Mouse (Mus musculus): ENCODE measurements around the gene Gnb4. TPM values are rescaled to one million over a fixed set of nuclear protein-coding genes. Genes with fewer than 3 reads are reported as not detected.

Gene Gnb4
- 46.7 and 48.0 TPM in 2 replicates for polyA plus RNA-seq (2015; fragmentation: Nextera tagmentation; extraction: Ambion mirVana)

DNA sequence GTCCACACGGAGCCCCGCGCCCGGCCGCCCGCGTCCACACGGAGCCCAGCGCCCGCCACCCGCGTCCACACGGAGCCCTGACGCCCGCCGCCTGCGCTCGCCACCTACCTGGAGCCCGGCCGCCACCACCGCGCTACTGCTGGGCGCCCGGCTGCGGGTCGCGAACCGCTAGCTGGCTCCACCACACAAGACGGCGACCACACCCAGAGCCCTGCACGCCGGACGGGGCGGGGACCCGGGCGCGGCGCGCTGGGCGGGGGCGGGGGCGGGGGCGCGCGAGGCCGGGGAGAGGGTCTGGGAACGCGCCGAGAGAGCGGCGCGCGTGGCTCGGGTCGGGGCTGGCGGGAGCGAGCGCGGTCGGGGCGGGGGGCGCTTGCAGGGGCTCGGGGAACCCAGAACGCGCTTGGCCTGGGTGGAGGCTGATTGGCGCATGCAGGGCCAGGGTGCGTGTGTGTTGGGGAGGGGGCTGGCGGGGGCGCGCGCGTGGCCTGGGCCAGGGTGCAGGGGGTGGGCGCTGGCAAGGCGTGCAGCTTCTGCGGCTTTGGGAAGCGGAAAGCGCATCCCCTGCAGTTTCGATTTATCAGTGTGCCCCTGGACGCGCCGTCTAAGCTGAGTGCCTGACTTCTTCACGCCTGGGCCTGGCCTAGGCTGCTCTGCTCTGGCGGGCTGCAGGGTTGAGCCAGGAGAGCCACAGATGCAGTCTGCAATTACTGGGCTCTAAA lies at the start of gene Gnb4:
Gene Gnb4, minus strand, starts transcription at position 255 of the 722 bp plus-strand sequence.
- Histone ChIP-seq H3K9ac (peak within 1 kb of the TSS; percentile 70), H3K36me3 (ENCODE audit: poor library complexity, severe bottlenecking) (no peaks in the 10 kb centered on the region), H3K27me3 (0 out of 2 replicates have a peak, but pooled peaks cover 2% of the 10 kb centered on the region), H3K4me2 (peak within 1 kb of the TSS; percentile 62), H3K4me1 (no peaks in the 10 kb centered on the region; the same call in 1 of the 2 replicates), H3K27ac (peak within 1 kb of the TSS; percentile 54), H3K9me3 (replicated peaks) (no peaks in the 10 kb centered on the region), H3K4me3 (peak within 1 kb of the TSS; percentile 66)
- peak; percentile 92 for ATAC-seq
- 1% methylated on average over 62 of the region's 83 CpGs for WGBS

DNA sequence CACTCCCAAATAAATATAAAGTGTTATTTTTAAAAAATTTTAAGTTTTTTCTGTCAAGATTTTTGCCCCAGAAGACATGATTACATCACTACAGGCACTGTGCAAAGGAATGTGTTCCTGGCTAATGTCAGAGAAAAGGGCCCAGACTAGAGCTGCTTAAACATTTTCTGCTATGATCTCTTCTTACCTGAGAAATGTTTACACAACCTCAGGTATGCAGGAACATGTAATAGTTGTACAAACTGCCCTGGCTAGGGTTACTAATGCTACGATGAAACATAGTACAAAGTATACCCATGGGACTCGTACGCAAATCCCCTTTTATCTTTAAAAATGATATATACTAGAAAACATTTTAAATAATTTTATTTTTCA lies 45.2 kb upstream of the Gnb4 start:
- H3K9ac ChIP-seq = no peak overlapping the region
- WGBS = 95% methylated on average over 3 of the region's 3 CpGs
- no peak for ATAC-seq
- no peak overlapping the region for H3K27ac ChIP-seq
- no peak overlapping the region for H3K4me2 ChIP-seq
- H3K27me3 ChIP-seq = no peaks in the 10 kb centered on the region
- H3K4me1 ChIP-seq = no peaks in the 10 kb centered on the region
- no peaks in the 10 kb centered on the region for H3K36me3 ChIP-seq (ENCODE audit: poor library complexity, severe bottlenecking)
- no peak overlapping the region for H3K4me3 ChIP-seq
- H3K9me3 ChIP-seq (replicated peaks) = no peaks in the 10 kb centered on the region

DNA sequence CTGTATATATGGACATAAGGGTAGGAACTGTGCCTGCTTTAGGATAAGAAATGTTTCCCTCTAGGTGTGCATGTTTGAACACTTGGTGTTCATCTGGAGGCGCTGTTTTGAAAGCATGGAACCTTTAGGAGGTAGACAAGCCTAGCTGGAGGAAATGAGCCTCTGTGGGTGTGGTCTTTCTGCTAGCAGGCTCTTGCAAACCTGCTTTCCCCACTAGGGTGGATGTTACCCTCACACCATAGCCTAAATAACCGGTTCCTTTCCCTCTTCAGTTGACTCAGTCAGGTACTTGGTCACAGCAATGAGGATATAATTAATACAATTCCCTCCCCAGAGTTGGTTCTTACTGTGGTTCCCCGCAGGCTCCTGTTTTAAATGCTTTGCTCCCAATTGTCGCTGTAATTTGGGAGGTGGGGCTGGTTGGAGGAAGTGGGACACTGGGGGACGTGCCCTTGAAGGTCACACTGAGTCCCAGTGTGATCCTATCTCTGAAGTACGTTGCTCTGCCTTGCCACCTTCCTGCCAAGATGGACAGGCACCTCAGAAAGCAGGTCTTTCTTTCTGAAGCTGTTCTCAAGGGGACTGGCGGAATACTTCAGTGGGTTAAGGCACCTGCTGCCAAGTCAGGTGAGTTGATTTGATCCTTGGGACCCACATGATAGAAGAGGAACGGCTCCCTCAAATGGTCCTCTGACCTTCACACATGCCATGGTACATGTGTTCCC lies 44.6 kb upstream of the Gnb4 start:
- H3K9ac ChIP-seq = no peak overlapping the region
- no peaks in the 10 kb centered on the region for H3K4me1 ChIP-seq
- no peak for ATAC-seq
- H3K4me2 ChIP-seq = no peak overlapping the region
- no peaks in the 10 kb centered on the region for H3K36me3 ChIP-seq (ENCODE audit: poor library complexity, severe bottlenecking)
- 75% methylated on average over 8 of the region's 8 CpGs for WGBS
- no peak overlapping the region for H3K4me3 ChIP-seq
- no peak overlapping the region for H3K27ac ChIP-seq
- no peaks in the 10 kb centered on the region for H3K27me3 ChIP-seq
- no peaks in the 10 kb centered on the region for H3K9me3 ChIP-seq (replicated peaks)

DNA sequence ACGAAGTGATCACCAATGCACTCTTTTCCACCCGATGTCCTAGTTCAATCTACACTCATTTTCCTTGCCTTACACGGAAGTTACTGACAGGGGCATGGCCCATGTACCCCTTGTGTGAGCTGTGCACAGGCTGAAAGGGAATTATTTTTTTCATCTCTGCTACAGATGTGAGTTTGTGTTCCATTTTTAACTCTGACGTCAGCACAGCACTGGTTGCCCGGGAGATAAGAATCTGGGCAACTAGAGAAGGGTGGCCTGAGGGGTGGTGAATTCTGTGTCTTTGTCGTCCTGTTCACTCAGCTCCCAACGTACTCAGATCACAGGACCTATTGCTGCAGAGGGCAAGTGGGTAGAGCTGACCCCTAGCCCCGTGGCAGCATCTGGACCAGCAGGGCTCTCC lies 43.9 kb upstream of the Gnb4 start:
- H3K4me3 ChIP-seq = no peak overlapping the region
- H3K9me3 ChIP-seq (replicated peaks) = no peaks in the 10 kb centered on the region
- H3K4me2 ChIP-seq = no peak overlapping the region
- no peaks in the 10 kb centered on the region for H3K36me3 ChIP-seq (ENCODE audit: poor library complexity, severe bottlenecking)
- H3K27me3 ChIP-seq = no peaks in the 10 kb centered on the region
- H3K9ac ChIP-seq = no peak overlapping the region
- 69% methylated on average over 8 of the region's 8 CpGs for WGBS
- H3K4me1 ChIP-seq = no peaks in the 10 kb centered on the region
- no peak overlapping the region for H3K27ac ChIP-seq
- ATAC-seq = no peak

DNA sequence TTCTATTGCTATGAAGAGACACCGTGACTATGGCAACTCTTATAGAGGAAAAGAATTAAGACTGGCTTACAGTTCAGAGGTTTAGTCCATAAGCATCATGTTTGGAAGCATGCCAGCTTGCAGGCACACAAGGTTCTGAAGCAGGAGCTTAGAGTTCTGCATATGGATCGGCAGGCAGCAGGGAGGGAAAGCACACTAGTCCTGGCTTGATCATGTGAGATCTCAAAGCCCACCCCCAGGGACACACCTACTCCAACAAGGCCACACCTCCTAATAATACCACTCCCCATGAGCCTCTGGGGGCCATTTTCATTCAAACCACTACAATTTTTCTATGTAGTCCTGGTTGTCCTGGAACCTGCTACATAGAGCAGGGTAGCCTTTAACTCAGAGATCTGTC lies 43.1 kb upstream of the Gnb4 start:
- H3K27ac ChIP-seq = no peak overlapping the region
- H3K9me3 ChIP-seq (replicated peaks) = no peaks in the 10 kb centered on the region
- H3K4me3 ChIP-seq = no peak overlapping the region
- H3K36me3 ChIP-seq (ENCODE audit: poor library complexity, severe bottlenecking) = no peaks in the 10 kb centered on the region
- WGBS = 86% methylated on average over 2 of the region's 2 CpGs
- H3K4me1 ChIP-seq = no peaks in the 10 kb centered on the region
- H3K9ac ChIP-seq = no peak overlapping the region
- no peaks in the 10 kb centered on the region for H3K27me3 ChIP-seq
- no peak overlapping the region for H3K4me2 ChIP-seq
- ATAC-seq = no peak

DNA sequence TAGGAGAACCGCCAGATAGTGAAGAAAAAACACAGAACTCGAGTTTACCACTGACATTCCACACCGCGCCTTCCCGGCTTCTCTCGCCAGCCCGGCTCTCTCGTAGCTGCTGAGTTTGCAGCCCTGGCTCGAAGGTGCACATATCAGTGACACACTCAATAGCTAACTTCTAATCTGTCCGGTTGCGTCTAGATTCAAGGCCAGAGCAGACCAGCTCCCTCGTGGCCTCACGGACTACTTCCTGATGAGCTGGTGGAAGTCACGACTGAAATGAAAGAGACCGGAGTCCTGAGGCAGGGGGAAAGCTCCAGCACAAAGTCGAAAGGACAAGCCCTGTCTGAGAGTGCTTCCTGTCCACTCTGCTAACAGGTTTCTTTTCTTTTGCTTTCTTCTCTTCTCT lies 42.4 kb upstream of the Gnb4 start:
- no peaks in the 10 kb centered on the region for H3K4me1 ChIP-seq
- WGBS = 90% methylated on average over 16 of the region's 16 CpGs
- H3K4me2 ChIP-seq = no peak overlapping the region
- H3K27me3 ChIP-seq = no peaks in the 10 kb centered on the region
- H3K9me3 ChIP-seq (replicated peaks) = no peaks in the 10 kb centered on the region
- ATAC-seq = no peak
- H3K4me3 ChIP-seq = no peak overlapping the region
- H3K27ac ChIP-seq = no peak overlapping the region
- H3K36me3 ChIP-seq (ENCODE audit: poor library complexity, severe bottlenecking) = no peaks in the 10 kb centered on the region
- H3K9ac ChIP-seq = no peak overlapping the region

DNA sequence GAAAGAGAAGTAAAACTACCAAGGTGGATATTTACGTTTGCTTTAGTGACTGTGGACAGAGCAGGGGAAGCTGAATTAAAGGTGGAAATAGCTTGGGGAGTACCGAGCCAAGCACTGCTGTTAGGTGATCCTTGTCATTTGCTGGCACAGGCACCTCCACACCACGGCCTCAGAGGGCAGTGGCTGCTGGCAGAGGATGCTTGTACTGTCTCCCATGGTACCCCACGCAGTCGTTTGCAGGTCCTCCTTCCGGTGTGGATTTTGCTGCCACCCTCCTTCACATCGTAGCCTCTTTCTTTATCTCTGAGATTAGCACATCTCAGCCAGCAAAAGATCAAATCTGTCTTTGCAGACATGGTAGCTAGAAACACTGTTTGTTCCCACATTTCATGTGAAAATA lies 42.0 kb upstream of the Gnb4 start:
- Histone ChIP-seq H3K27ac (no peak overlapping the region), H3K4me2 (no peak overlapping the region), H3K4me1 (no peaks in the 10 kb centered on the region), H3K9ac (no peak overlapping the region), H3K27me3 (no peaks in the 10 kb centered on the region), H3K36me3 (ENCODE audit: poor library complexity, severe bottlenecking) (no peaks in the 10 kb centered on the region), H3K9me3 (replicated peaks) (no peaks in the 10 kb centered on the region), H3K4me3 (no peak overlapping the region)
- WGBS = 84% methylated on average over 7 of the region's 7 CpGs
- no peak for ATAC-seq

DNA sequence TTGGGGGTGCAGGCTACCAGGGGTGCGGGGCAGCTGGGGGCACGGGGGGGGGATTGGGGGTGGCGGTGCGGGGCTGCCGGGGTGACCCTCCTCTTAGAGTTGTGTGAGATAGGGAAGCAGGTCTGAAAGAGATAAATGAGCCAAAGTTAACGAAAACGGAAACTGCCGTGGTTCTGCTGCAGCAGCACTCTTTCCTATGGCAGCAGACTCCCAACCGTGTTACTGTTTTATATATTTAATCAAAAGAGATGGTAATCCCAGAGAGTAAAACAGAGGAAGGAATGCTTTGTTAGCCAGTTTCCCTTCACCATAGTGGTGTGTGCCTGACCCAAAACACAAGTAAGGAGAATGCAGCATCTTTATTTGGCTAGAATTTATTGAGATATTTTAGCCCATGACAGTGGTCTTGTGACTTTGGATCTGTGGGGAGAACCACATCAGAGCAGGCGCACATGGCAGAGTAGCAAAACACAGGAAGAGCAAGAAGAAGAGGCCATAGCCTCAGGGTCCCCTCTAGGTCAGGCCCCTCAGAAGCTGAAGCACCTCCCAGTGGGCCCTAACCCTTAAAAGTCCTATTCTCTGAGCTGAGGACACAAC lies 40.1 kb upstream of the Gnb4 start:
- H3K27me3 ChIP-seq = no peaks in the 10 kb centered on the region
- no peak overlapping the region for H3K9ac ChIP-seq
- H3K27ac ChIP-seq = no peak overlapping the region
- ATAC-seq = no peak
- no peaks in the 10 kb centered on the region for H3K36me3 ChIP-seq (ENCODE audit: poor library complexity, severe bottlenecking)
- H3K4me1 ChIP-seq = no peaks in the 10 kb centered on the region
- no peaks in the 10 kb centered on the region for H3K9me3 ChIP-seq (replicated peaks)
- WGBS = 87% methylated on average over 10 of the region's 10 CpGs
- H3K4me3 ChIP-seq = no peak overlapping the region
- H3K4me2 ChIP-seq = no peak overlapping the region

DNA sequence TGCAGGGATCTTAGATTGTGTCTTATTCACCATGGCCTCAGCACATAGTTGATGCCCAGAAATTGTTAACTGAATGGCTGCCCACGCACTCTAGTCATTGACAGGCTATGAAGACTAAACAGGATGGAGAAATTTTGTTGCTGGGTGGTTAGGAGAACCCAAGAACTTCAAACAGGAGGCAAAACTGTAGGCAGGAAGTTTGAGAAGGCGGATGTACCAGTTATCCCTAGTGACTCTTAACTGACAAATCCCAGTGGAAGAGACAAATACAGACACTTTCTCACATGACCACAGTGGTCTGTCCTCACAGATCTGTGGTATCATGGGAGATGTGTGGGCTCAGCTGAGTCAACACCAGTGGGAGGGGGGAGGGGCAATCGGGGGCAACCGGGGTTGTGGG lies 39.6 kb upstream of the Gnb4 start:
- H3K4me3 ChIP-seq = no peak overlapping the region
- no peak overlapping the region for H3K27ac ChIP-seq
- H3K36me3 ChIP-seq (ENCODE audit: poor library complexity, severe bottlenecking) = no peaks in the 10 kb centered on the region
- no peak overlapping the region for H3K9ac ChIP-seq
- ATAC-seq = no peak
- H3K4me2 ChIP-seq = no peak overlapping the region
- no peaks in the 10 kb centered on the region for H3K27me3 ChIP-seq
- H3K9me3 ChIP-seq (replicated peaks) = no peaks in the 10 kb centered on the region
- no peaks in the 10 kb centered on the region for H3K4me1 ChIP-seq
- WGBS = 92% methylated on average over 4 of the region's 4 CpGs

DNA sequence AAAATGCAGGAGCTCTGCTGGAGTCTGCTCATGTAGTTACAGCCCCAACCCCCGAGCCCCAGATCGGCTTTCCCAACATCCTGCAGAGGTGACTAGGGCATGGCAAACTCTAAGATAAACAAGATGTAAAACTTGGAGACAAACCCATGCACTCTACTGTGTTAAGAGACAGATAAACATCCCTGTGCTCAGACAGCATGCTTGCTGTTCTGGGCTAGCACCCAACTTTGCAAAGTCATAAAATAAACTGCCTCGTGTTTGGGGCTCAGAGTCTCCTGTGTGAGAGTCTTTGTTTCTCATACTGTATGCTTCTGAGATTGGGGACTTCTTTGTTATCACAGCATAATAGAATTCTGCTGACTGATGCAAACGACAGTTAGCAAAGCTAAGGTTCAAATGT lies 36.4 kb upstream of the Gnb4 start:
- Histone ChIP-seq H3K9me3 (replicated peaks) (no peaks in the 10 kb centered on the region), H3K27me3 (no peaks in the 10 kb centered on the region), H3K4me2 (no peak overlapping the region), H3K4me1 (no peaks in the 10 kb centered on the region), H3K27ac (no peak overlapping the region), H3K4me3 (no peak overlapping the region), H3K36me3 (ENCODE audit: poor library complexity, severe bottlenecking) (no peaks in the 10 kb centered on the region), H3K9ac (no peak overlapping the region)
- WGBS = 82% methylated on average over 4 of the region's 4 CpGs
- no peak for ATAC-seq

DNA sequence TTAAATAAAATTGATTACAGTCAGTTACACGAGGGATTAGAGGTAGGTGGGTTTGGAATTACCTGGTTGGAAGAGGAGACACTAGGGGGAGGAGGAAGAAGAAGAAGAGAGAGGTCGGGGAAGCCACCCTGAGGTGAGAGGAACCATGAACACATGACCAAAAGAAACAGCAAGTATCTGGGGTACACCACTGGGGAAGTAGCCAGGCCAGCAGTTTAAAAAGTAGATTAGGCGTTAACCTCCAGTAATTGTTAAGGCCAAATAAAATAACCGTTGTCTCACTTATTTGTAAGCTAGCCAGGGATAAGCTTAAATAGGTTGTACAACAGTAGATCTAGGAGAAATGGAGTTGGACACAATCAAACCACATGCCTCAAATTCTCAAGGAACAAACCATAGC lies 32.9 kb upstream of the Gnb4 start:
- WGBS = 79% methylated on average over 4 of the region's 4 CpGs
- H3K36me3 ChIP-seq (ENCODE audit: poor library complexity, severe bottlenecking) = no peaks in the 10 kb centered on the region
- H3K4me2 ChIP-seq = no peak overlapping the region
- no peak overlapping the region for H3K27ac ChIP-seq
- no peak for ATAC-seq
- H3K27me3 ChIP-seq = no peaks in the 10 kb centered on the region
- no peaks in the 10 kb centered on the region for H3K9me3 ChIP-seq (replicated peaks)
- no peaks in the 10 kb centered on the region for H3K4me1 ChIP-seq
- no peak overlapping the region for H3K4me3 ChIP-seq
- no peak overlapping the region for H3K9ac ChIP-seq

DNA sequence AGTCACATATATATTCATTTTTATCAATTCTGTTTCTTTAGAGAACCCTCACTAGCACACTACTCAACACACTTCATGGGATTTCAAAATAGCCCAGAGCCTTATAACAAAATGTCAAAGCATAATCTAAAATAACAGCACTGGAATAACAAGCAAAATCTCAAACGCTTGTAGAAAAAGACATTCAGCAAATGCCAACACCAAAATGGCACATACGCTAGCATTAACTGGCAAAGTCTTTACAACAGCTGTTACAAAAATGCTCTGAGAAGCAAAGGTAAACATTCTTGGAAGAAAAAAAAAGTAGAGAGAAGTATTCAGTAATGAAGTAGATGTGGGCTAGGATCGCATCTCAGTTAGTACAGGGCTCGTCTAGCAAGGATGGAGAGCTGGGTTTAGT lies 30.5 kb upstream of the Gnb4 start:
- no peak for ATAC-seq
- Histone ChIP-seq H3K27me3 (no peaks in the 10 kb centered on the region), H3K27ac (no peak overlapping the region), H3K4me3 (no peak overlapping the region), H3K4me2 (no peak overlapping the region), H3K9ac (no peak overlapping the region), H3K4me1 (no peaks in the 10 kb centered on the region), H3K9me3 (replicated peaks) (no peaks in the 10 kb centered on the region), H3K36me3 (ENCODE audit: poor library complexity, severe bottlenecking) (no peaks in the 10 kb centered on the region)
- 93% methylated on average over 4 of the region's 4 CpGs for WGBS
